Mouse (Mus musculus): Measurements from ENCODE around the gene Mpp3.

- no peak for TF ChIP-seq CTCF (IDR thresholded peaks at IDR 0.05; ENCODE audit: low read depth, low read length)
- TF ChIP-seq POLR2AphosphoS5 (IDR thresholded peaks at IDR 0.05; ENCODE audit: insufficient replicate concordance, low read depth, low read length) = no peak
Measured at GRCm38 (mm10) chr11:102027361-102028017, 772 bp downstream of the Mpp3 start.
